Mouse (Mus musculus) brain, embryonic 14.5 days (tissue): ENCODE data around the gene Polr2h.

ENCODE experiments used
- CTCF ChIP-seq: fragments of 200-500 bp; IDR thresholded peaks from 2 replicates; pipeline ENCODE4 v1.5.1; 2012; ENCODE audit warnings: inconsistent platforms, mild to moderate bottlenecking, moderate library complexity, borderline replicate concordance; ENCODE audit not compliant: insufficient read depth, insufficient read length; ENCODE audit errors: extremely low read depth
- POLR2A ChIP-seq: fragments of 200-500 bp; IDR thresholded peaks from 2 replicates; pipeline ENCODE4 v1.6.1; 2012; ENCODE audit warnings: mild to moderate bottlenecking, inconsistent platforms, borderline replicate concordance; ENCODE audit not compliant: poor library complexity, insufficient read depth, insufficient read length, severe bottlenecking; ENCODE audit errors: extremely low read depth

GRCm38 (mm10) chr16:20717181-20717977, at the start of gene Polr2h, which contains the start of gene Clcn2:
- TF ChIP-seq POLR2A: peak; percentile 61; the same call in 1 of the 2 replicates
- TF ChIP-seq CTCF: peak; percentile 54
